Mouse (Mus musculus): ENCODE results near the gene Tdrd12.

Gene Tdrd12

DNA sequence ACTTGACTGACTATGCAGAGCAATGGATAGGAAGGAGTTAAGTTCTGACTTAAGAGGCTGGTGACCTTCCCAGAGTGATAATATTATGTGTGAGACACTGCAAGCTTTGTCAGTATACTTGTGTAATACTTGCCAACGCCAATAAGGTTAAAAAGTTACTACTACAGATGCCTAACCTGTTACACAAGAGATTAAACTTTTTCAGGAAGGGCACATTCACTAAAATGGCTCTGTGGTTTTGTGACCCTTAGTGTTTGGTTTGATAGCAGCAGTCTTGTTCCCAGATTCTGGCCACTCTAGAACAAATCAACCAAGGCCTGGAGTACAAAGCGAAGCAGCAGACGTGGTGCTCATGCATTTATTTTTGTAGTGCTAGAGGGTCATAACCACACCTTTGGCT is 20.0 kb upstream of the Tdrd12 start:
- in situ Hi-C loops (cut with MboI; ENCODE audit: unreplicated experiment in 2 of 2), result loop anchor here (5.0 to 25.0 kb wide), 5 partner anchors 85 to 1163 kb away; partner anchors contain the start of genes Cep89 (in 1 of the 2), Faap24 (in 1 of the 2), Lsm14a (in 1 of the 2) and Pdcd5 (in 1 of the 2)

DNA sequence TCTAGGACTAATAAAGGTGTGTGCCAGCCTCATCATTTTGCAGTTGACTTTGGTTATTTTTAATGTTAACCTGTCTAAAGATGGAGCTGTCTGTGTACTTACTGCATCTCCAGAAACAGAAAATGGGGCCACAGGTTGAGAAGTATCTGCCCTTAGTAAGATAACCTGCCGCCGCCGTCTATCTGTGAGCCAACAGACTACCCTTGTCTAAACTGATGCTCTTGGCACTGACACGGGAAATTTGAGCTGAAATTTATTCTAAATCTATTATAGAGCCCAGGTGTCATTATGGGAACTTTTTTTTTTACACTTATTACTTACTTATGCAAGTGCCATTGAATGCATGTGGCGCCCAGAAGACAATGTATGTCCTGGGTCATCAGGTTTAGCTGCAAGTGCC is 19.4 kb upstream of the Tdrd12 start:
- in situ Hi-C loops (cut with MboI; ENCODE audit: unreplicated experiment in 2 of 2), result loop anchor here (5.0 to 25.0 kb wide), 5 partner anchors 85 to 1162 kb away; partner anchors contain the start of genes Cep89 (in 1 of the 2), Faap24 (in 1 of the 2), Lsm14a (in 1 of the 2) and Pdcd5 (in 1 of the 2)

DNA sequence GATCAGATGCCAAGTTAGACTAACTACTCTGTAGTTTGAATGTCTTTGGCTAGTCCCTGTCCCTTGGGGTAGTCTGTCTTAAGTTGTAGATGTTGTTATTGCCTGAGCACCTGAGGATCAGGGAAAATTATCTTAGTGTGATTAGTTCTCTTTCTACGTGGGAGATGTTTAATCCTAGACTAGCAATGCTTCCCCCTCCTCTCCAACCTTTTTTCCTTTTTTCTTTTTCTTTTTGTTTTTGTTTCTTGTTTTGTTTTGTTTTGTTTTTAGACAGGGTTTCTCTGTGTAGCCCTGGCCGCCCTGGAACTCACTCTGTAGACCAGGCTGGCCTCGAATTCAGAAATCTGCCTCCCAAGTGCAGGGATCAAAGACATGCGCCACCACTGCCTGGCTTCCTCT is 18.7 kb upstream of the Tdrd12 start, which contains the start of gene Nudt19:
Nudt19 (minus strand) TSS at position 100 of the 399 bp plus-strand sequence.
- in situ Hi-C loops (cut with MboI; ENCODE audit: unreplicated experiment in 2 of 2), result loop anchor here (5.0 to 25.0 kb wide), 5 partner anchors 86 to 1161 kb away; partner anchors contain the start of genes Cep89 (in 1 of the 2), Faap24 (in 1 of the 2), Lsm14a (in 1 of the 2) and Pdcd5 (in 1 of the 2)

DNA sequence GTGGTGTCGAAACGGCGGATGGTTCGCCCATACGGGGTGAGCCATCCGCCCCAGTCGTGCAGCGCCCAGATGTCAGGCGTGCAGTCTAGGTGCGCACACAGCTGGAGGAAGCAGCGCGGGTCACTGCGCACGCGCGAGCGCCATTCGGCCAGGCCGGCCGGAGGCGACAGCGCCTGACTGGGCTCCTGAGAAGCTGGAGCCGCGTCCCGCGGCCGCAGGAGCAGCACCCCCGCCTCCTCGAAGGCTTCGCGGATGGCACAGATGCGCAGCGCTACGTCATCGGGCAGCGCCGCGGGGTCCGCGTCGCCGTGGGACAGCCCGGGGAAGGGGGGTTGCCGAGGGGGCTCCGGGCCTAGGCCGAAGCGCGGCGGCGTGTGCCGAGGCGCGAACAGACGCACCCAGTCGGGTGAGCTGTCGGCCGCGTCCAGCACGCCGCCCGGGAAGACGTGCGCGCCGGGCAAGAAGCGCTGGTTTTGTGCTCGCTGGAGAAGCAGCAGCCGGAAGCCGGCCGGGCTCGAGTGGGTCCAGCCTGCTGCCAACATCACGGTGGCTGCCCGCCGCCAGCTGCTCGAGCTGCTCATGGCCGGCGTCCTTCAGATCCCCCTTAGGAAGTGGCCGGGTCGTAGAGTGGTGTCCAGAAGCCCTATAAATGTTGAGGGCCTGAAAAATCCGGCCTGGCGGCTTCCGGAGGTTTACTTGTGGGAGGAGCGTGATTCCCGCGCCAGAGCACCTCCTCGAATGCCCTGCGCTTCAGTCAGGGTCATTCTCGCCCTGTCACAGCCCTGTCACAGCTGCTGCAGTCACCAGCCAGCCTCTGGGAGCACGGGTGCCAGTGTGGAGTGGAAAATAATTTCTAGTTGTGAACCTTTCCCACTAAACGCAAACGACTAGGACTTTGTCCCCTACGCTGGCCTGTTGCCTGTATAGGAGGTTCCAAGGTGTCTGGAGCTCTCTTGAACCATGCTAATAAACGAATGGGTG is 18.0 kb upstream of the Tdrd12 start:
- in situ Hi-C loops (cut with MboI; ENCODE audit: unreplicated experiment in 2 of 2), result loop anchor here (5.0 to 25.0 kb wide), 5 partner anchors 87 to 1161 kb away; partner anchors contain the start of genes Cep89 (in 1 of the 2), Faap24 (in 1 of the 2), Lsm14a (in 1 of the 2) and Pdcd5 (in 1 of the 2)

DNA sequence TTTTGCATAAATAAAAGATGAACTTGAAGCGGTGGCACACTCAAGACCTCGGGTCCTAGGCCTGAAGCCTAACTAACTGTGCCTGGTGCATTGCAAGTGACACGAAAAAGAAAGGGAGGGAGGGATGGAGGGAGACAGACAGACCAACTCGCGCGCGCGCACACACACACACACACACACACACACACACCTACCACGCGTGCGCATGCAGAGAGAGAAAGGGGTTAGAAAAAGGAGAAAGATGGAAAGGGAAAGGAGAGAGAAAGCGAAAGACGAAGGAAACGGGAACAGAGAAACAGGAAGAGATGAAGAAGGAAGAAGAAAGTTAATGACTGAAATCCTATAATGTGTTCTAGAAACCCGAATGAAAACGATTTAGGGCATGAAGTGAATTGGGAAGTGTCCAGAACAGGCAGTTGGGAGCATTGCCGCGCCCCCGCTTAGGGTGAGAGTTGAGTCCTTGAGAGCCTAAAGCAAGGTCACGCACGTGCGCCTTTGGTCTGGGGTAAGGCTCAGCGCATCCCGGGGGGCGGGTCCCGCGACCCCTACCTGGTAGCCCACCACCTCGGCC is 17.1 kb upstream of the Tdrd12 start:
- in situ Hi-C loops (cut with MboI; ENCODE audit: unreplicated experiment in 2 of 2), result loop anchor here (5.0 to 25.0 kb wide), 5 partner anchors 88 to 1160 kb away; partner anchors contain the start of genes Cep89 (in 1 of the 2), Faap24 (in 1 of the 2), Lsm14a (in 1 of the 2) and Pdcd5 (in 1 of the 2)

DNA sequence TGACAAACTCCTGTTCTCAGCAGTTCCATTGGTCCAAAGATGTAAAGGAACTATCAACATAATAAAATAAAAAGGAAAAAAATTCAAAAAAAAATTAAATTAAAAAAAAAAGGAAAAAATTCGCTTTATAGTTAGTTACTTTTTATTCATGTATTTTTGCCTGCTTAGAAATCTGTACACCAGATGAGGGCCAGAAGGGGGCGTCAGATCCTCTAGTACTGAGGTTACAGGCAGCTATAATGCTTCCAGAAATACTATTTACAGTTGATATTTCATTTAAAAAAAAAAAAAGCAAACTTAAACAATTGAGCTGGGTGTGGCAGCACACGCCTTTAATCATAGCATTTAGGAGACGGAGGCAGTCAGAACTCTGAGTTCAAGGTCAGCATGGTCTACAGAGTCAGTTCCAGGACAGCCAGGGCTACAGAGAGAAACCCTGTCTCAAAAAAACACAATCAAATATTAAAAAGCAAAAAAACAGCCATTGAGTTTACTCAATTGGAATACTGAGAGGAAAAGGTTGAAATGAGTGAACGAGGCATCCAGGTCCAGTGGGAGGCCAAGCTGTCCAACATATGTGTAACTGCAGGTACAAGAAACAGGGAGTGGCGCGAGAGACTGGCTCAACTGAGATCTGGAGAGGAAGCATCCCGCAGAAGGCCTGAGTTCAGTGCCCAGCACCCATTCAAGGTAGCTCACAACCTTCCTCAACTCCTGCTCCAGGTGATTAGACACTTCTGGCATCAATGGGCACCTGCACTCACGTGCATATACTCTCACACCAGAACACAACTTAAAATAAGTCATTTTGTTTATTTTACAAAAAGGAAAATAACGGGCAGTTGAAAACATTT is 16.4 kb upstream of the Tdrd12 start:
- in situ Hi-C loops (cut with MboI; ENCODE audit: unreplicated experiment in 2 of 2), result loop anchor here in 1 of 2 experiments (10.0 to 25.0 kb wide), 4 partner anchors 91 to 1159 kb away; partner anchors contain the start of genes Cep89, Faap24, Lsm14a and Pdcd5

DNA sequence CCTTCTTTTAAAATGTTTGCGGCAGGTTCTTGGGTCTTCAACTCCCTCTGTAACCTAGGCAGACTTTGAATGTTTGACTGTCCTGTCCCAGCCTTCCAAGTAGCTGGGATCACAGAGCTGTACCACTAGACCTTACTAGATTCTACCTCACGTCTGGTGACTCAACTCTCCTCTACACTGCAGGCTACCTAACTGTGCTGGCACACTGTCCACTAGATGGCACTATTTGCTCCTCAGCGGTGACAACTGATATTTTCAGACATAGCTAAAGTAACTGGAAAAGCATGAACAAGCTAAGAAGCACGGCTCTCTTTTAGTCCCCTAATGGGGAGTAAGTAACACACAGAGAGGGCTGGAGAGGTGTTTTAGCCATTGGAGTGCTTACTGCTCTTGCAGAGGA is 8.3 kb upstream of the Tdrd12 start:
- in situ Hi-C loops (cut with MboI; ENCODE audit: unreplicated experiment in 2 of 2), result loop anchor here (10.0 to 25.0 kb wide), 2 partner anchors 151 to 1816 kb away; partner anchors contain the start of genes Cep89 (in 1 of the 2) and Faap24 (in 1 of the 2)

DNA sequence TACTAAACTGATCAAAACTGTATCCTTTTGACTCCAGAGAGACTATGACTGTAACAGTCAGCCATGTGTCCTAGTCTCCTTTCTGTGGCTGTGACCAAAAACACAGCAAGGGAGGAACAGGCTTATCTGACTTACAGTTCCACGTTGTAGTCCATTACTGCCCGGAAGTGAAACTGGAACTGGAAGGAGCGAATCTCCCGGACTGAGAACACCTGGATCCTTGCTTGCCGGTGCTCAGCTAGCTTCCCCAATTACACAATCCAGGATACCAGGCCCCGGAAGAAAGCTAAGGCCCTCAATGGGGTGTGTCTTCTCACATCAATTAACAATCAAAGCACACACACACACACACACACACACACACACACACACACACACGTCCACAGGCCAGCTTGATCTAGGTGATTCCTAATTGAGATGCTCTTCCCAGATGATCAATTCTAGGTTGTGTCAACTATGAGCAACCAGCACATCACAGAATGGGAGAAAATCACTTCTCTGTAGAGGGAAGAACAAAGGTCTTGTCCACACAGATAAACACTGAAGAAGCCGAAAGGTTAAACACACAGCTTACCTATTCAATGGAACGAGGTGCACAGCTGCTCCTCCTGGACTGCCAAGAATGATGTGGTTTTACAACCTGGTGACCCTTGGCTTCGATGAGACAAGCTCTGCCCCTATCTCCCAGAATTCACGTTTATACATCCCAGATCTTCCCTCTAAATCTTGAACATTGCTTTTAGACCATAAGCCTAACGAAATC is 1.6 kb downstream of the Tdrd12 start:
- in situ Hi-C loops (cut with MboI; ENCODE audit: unreplicated experiment in 2 of 2), result loop anchor here in 1 of 2 experiments (25.0 kb wide), 1 partner anchor 1826 kb away; no protein-coding TSS in a partner anchor

DNA sequence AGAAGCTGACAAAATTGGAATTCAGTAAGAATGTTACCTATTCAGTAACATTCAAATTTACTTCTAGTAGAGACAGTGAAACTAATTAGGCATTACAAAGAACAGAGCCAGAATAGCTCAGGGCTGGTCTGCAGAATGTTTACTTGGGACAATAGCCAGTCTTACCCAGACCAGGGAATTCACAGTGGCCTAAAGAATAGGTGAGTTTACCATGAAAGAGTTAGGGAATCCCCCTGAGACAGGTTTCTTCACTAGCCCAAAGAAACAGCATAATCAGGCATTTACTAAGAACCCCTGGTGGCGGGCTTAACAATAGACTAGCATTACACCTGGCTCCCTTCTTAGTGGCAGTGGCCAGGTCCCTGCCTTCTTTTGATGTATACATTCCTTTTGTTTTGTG is 7.0 kb downstream of the Tdrd12 start:
- in situ Hi-C loops (cut with MboI; ENCODE audit: unreplicated experiment in 2 of 2), result loop anchor here in 1 of 2 experiments (25.0 kb wide), 1 partner anchor 1832 kb away; no protein-coding TSS in a partner anchor

DNA sequence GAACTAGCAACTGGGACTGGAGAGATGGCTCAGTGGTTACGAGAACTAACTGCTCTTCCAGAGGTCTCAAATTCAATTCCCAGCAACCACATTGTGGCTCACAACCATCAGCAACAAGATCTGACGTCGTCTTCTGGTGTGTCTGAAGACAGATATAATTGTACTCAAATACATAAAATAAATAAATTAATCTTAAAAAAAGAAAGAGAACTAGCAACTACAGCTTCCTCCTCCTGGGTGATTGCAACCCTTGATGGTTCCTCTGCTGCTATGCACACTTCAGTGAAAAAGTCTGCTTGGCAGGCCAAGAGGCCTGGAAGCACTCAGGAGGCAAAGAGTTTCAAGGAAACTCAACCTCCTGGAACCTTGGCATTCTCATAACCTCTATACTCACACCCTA is 7.5 kb downstream of the Tdrd12 start:
- in situ Hi-C loops (cut with MboI; ENCODE audit: unreplicated experiment in 2 of 2), result loop anchor here in 1 of 2 experiments (25.0 kb wide), 1 partner anchor 1832 kb away; no protein-coding TSS in a partner anchor

DNA sequence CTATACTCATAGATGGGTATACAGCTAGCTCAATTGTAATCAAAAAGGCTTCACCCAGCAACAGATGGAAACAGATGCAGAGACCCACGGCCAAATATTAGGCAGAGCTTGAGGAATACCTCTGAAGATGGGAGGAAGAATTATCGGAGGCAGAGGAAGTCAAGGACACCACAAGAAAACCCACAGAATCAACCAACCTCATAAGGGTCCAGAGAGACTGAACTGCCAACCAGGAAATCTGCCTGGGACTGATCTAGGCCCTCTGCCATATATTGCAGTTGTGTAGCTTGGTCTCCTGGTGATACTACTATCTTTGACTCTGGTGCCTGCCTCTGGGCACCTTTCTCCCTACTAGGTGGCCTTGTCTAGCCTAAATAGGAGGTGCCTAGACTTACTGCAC is 10.8 kb downstream of the Tdrd12 start:
- in situ Hi-C loops (cut with MboI; ENCODE audit: unreplicated experiment in 2 of 2), result loop anchor here in 1 of 2 experiments (25.0 kb wide), 1 partner anchor 1836 kb away; no protein-coding TSS in a partner anchor

DNA sequence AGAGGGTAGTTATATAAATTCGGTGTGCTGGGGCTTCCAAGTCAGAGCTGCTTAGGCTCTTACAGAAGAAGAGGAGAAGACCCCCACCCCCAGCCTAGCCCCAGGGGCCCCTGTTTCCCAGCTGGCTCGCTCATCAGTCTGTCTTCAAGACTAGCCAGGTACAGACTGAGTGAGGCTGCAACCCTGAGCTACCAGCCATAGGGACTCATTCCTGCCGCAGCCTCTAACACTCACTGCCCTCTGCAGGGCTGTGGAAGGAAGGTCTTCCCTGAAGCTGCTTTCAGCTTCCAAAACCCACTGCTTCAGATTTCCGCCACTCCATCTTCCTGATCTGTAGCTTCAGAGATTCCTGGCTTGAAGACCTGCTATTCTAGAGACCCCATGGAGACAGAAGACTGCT is 35.5 kb downstream of the Tdrd12 start:
- in situ Hi-C loops (cut with MboI; ENCODE audit: unreplicated experiment in 2 of 2), result no loop called here

DNA sequence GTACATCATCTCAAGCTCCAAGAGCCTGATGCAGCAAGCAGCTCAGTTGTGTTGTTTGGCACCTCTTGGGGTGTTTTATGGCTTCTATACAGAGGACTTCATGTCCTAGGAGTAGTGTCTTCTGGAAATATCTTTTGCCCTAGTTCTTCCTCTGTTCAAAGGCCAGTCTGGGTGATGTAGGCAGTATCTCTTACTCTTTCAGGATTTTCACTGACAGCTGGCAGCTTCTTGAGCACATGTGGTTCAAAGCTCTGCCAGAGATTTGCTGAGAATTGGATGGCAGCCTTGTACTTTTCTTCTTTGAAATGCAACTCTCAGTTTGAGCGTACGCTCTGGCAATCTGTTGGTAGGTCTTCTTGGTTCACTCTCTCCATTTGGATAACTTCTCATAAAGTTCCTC is 40.0 kb downstream of the Tdrd12 start:
- in situ Hi-C loops (cut with MboI; ENCODE audit: unreplicated experiment in 2 of 2), result no loop called here

DNA sequence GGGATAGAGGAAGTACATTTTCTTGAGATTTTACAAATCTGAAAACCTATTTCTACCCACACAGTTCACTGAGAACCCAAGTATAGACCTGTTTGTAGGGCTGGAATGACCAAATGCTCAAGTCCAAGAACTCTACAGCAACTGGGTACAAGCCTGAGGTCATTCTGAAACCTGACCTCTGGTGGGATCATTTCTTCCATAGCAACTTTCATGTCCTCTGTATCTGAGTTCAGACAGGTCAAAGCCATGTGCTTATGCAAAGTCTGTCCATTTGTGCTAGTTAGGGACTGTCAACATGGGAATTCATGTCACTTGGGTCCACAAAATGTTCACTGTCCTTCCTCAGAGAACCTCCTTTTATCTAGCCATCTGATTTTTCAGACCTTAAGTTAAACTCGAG is 46.5 kb downstream of the Tdrd12 start:
- in situ Hi-C loops (cut with MboI; ENCODE audit: unreplicated experiment in 2 of 2), result no loop called here

DNA sequence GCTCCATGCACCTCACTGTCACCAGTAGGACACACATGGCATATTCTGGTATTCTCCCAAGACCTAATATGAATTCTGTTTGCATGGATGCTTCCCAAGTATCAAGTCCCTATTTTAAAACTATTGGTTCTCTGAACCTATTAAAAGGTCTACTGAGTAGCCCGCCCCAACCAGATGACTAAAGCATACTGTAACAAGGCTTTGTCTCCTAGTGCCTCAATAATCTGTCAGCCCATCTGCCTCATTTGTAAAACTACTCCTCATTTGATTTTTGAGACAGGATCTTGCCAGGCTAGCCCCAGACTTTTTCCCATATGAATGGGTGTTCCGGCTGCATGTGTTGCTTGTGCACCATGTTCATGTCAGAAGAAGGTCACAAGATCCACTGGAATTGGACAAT is 47.4 kb downstream of the Tdrd12 start:
- in situ Hi-C loops (cut with MboI; ENCODE audit: unreplicated experiment in 2 of 2), result no loop called here

DNA sequence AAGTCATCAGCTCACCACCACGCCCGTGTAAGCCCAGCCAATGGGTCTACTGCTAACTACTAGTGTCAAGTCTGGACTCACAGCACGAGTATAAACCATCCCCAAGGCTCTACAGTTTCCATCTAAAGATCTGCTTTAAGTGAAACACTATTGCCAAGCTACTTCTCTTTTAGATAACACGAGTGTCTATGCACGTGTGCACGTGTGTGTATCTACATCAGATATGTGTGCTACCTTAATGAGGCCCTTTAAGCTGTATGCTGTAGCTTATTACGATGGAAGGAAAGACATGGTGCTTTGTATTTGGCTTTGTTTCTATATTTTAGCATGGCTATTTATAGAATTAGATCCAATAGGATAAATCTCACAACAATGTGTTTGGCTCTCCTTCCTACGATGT is 51.0 kb downstream of the Tdrd12 start:
- in situ Hi-C loops (cut with MboI; ENCODE audit: unreplicated experiment in 2 of 2), result no loop called here

DNA sequence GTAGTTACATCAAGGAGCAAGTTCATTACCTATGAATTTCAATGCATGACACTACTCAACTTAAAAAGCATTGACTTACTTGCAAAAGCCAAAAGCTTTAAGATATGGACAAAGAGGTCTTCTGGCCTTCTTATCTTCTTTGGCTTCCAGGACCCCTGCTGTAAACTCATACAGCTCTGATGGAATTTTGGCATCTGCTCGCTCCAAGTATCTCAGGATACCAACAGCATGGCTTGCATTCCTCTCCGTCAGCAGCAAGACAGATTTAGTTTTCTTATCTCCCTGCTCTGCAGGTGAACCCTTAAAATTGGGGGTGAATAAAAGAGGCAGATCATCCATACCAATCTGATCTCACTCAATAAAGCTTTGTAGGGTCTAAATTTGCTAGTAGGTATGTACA is 52.4 kb downstream of the Tdrd12 start:
- in situ Hi-C loops (cut with MboI; ENCODE audit: unreplicated experiment in 2 of 2), result no loop called here

DNA sequence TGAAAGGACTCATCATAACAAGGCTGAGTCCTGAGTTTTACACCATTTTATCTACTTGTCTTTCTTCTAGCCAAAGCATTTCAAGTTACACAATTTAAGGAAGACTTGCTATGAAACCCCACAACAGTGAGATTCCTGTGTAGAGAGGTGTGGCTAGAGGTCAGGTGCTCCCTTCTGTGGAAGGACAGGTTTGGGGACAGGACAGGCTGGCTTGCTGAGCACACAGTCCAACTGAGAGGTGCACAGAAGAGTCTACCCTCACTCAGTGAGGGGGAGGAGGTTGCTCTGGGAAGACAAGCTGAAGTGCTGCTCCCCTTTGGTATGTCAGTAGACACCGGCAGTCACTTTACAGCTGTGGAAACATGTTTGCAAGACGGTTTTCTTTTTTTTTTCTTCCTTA is 61.1 kb downstream of the Tdrd12 start:
- in situ Hi-C loops (cut with MboI; ENCODE audit: unreplicated experiment in 2 of 2), result no loop called here

DNA sequence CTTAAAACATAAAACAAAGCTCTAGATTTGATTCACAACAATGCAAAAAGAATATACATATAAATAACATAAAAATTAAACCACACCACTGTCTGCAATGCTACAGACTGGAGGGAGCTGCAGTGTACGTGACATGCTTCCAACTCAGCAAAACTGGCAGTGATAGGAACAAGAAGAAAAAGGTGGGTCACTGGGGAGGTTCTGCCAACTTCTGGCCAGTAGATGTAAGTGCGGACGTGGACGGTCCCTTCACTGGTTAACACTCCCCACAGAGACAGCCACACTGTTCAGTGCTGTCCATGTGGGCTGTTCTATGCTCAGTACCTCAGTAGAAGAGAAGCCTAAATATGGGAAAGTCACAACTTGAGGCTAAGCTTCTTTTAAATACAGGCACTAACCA is 66.8 kb downstream of the Tdrd12 start:
- in situ Hi-C loops (cut with MboI; ENCODE audit: unreplicated experiment in 2 of 2), result no loop called here

All from v-Abl transformed pro-B cells (cell line).